Mouse (Mus musculus): ENCODE measurements at regions not wholly inside any gene's neighbourhood (a gene's known extent, or its start where the extent isn't known, plus 50 kb on each side); places are given as distances from the start of the nearest gene placed in this dataset.

DNA sequence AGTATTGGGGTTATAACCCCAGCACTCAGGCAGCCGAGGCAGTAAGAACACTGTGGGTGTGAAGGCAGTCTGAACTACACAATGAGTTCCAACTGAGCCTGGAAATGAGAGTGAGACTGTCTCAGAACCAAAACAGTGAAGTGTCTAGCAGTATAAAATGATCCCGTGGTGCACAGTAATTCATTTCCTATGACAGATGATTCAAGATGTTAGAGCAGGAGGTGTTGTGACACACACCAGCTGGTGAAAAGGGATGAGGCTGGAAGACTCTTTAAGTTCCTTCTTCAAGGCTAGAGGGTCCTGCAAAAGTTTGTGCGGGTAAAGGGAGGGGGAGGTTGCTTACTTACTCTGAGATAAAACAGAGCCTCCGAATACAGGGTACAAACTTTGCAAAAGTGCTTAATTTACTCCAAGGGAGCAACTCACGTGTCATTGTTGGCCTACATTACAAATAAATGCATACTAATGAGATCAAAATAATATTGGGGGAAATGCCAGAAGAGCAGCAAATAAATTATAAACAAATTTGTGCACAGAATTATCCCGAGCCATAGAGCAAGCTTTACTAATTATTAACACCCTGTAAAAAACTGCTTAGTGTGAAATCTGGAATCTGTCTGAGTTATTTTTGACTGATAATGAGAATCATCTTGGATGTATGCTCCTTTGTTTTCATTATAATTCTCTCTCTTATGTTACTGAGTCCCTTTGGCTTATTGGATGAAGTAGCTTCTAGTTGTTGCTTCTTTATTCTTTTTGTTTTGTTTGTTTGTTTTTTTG is 382.0 kb upstream of the Zic4 start:
- no peak for ATAC-seq (replicated peaks; ENCODE audit: insufficient number of reproducible peaks, low FRiP score, low TSS enrichment, poor library complexity, severe bottlenecking)

DNA sequence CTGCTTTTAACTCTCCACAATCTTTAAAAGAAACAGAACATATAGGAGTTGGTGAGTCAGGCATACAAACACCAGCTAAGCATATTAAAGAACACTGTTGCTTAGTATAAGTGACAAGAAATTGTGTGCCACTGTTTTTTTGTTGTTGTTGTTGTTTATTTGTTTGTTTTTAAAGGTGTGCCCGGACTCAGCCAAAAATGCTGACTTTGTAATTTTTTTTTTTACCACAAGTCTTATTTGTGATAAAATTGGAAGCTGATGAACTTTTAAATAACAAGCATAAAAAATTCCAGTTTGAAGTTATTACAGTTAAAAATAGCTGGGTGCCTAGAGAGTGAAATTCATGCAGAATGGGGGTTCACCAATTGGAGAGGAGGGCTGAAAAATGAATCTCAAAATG is 363.0 kb upstream of the Zic4 start:
- no peak for ATAC-seq (replicated peaks; ENCODE audit: insufficient number of reproducible peaks, low FRiP score, low TSS enrichment, poor library complexity, severe bottlenecking)

DNA sequence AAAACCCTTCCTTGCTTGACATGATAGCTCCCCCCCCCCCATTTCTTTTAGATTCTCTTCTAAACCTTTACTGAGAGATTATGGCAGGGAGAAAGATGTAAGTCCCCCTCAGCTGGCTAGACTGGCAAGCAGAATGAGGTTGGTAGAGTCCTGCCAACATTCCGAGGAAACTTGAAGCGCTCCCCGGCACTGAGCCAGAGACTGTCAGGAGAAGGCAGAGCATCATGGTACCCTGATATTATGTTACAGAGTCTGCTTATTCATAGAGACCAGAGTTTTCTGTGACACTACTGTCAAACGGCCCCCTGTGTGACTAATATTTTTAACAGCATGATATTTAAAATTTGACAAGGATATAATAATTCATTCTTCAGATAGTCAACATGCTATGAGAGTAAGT is 358.0 kb upstream of the Zic4 start:
- no peak for ATAC-seq (replicated peaks; ENCODE audit: insufficient number of reproducible peaks, low FRiP score, low TSS enrichment, poor library complexity, severe bottlenecking)

DNA sequence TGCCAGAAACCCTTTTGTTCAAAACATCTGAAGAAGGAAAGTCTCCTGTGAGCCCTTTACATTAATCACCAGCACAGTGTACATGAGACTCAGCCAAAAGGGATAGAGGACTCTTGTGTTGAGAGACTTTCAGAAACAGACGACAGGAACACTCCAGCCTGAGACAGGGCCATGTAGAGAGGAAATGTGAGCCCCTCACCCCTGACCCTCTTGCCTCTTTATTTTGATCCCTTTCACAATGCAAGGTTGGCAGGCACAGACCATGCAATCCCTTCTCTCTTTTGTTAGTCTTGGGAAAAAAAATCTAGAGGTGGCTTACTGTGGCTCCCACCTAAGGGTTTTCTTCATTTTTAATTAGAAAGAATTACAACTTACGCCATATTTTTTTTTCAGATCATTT is 321.7 kb upstream of the Zic4 start:
- ATAC-seq (replicated peaks; ENCODE audit: insufficient number of reproducible peaks, low FRiP score, low TSS enrichment, poor library complexity, severe bottlenecking) = no peak

DNA sequence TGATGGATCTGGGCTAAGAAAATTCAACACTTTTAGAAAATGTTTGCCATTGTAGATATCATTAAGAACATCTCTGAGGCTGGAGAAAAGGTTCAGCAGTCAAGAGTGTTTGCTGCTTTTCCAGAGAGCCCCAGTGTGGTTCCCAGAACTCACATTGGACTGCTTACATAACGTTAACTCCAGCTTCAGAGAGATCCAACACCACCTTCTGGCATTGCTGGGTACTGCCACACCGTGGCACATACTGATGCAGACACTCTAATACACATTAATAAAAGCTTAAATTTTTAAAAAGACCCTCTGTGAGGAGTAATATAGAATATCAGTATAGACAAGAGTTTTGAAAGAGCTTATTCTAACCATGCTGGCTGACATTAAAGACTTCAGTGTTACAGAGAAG is 313.6 kb upstream of the Zic4 start:
- ATAC-seq (replicated peaks; ENCODE audit: insufficient number of reproducible peaks, low FRiP score, low TSS enrichment, poor library complexity, severe bottlenecking) = no peak

DNA sequence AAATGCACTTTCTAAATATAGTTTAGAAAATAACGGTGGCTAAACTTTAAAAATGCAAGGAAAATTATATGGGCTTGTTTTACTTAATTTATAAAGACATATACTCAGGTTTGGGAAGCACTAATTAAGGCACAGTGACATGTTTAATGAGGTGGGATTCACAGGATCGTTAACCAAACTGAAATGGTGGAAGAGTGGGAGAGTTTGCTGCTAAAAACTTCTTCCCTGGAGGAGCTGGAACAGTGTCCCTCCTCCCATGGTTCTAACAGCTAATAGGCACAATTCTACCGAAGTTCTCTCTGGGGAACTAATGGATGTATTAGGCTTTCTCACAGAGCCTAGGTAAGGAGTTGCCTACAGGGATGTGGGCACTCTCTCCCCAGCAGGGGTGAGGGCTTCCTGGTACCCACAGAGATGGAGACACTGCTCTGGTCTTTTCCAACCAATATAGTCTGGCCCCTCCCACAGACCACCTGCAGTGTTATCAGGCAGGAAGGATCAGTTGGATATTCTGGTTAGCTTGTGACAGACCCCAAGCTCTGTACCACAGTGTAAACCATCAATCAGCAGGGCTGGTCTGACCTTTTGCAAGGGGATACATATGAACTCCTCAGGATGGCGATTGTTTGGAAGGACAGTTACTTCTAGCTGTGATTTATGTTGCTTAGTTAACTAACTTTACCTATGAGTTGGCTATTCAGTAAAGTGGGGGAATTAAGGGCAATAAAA is 309.0 kb upstream of the Zic4 start:
- ATAC-seq (replicated peaks; ENCODE audit: insufficient number of reproducible peaks, low FRiP score, low TSS enrichment, poor library complexity, severe bottlenecking) = no peak

DNA sequence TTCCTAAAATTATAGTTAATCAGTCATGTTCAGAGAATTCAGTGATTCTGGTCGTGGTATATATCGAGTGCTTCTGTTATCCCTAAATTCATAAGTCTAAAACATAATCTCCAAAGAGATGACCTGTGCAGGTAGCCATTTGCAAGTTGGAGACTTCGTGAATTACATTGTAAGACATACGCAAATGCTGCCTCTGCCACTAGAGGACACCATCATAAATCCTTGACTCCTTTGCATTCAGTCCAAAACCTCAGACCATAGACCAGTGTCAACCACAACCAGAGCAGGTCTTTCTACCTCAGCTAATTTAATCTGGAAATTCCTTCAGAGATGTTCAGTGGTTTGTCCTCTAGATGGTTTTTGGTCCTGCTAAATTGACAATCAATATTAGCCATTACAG is 302.8 kb upstream of the Zic4 start:
- no peak for ATAC-seq (replicated peaks; ENCODE audit: insufficient number of reproducible peaks, low FRiP score, low TSS enrichment, poor library complexity, severe bottlenecking)

DNA sequence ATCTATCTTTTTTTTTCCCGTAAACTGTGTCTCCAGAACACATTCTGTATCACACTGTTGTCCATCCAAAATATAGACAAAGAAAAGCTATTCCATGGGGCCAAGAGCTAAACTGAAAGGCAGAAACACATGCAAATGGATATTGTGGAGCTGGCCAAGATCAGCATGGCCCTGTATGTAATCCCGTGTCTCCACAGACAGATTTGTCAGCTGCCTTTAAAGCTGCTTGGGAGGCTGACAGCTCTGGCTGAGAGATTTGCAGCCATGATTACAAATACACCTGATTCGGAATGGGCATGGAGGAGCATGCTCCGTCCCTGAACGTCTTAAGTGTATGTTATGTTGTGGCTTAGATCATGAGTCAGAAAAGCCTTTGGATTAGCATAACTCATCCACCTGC is 292.7 kb upstream of the Zic4 start:
- no peak for ATAC-seq (replicated peaks; ENCODE audit: insufficient number of reproducible peaks, low FRiP score, low TSS enrichment, poor library complexity, severe bottlenecking)

DNA sequence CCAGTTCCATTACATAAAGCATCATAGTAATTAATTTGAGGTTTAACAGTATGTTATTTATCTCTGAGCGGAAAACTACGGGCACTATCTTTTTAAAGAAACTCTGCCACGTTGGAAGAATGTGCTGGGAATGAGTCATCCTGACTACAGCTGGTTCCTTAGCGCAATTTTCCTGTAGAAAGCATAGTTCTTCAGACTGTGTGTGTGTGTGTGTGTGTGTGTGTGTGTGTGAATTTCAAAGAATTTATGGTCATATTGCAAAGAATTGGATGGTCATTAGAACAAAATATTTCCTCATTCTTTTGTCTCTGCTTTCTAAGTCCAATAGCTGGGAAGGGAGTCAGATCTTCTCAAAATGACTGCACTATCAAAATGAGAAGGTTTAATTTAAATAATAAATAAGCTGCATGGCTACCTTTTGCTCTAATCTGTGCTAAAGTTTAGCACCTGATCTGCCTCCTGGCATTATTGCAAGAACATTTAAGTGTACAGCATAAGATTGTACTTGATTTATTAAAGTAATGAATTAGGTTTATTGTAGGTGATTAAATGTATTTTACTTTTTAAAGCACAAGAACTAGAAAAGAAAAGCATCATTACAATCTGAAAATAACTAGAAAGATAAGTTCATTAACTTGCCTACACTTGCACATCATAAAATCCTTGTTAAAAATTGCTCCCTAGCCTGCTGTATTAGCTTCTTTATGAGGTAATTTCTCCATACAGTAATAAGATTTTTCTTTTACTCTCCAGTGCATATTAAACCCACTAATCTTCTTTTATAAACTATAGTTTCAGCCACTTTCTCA is 288.6 kb upstream of the Zic4 start:
- no peak for ATAC-seq (replicated peaks; ENCODE audit: insufficient number of reproducible peaks, low FRiP score, low TSS enrichment, poor library complexity, severe bottlenecking)

DNA sequence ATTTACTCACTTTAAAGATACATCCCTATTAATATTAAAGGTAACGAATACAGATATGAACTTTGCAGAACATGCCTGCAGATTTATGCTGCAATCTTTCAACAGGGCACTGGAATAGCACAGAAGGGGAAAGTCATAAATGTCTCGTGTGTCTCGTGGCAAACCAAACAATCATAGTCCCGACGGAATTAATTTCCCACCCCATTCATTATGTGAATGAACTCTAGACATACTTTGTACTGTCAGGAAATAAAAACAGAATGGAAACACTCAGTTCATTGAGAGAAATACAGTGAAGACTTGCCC is 288.1 kb upstream of the Zic4 start:
- no peak for ATAC-seq (replicated peaks; ENCODE audit: insufficient number of reproducible peaks, low FRiP score, low TSS enrichment, poor library complexity, severe bottlenecking)

DNA sequence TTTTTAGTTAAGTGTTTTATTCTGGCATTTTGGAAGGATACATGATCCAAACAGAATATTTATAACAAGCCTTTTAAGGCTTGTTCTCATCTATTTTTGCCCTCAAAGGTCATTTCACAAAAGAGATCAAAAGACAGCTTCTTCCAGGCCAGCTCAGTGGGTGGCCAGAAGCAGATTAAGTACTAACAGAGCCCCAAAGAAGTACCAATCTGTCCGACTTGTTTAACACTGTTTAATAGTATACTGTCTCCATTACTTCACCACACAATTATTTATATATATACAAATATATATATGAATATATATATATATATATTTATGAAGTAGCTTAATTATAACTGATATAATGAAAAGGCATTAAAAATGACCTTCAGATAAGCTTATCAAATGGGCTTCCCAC is 284.7 kb upstream of the Zic4 start:
- no peak for ATAC-seq (replicated peaks; ENCODE audit: insufficient number of reproducible peaks, low FRiP score, low TSS enrichment, poor library complexity, severe bottlenecking)

DNA sequence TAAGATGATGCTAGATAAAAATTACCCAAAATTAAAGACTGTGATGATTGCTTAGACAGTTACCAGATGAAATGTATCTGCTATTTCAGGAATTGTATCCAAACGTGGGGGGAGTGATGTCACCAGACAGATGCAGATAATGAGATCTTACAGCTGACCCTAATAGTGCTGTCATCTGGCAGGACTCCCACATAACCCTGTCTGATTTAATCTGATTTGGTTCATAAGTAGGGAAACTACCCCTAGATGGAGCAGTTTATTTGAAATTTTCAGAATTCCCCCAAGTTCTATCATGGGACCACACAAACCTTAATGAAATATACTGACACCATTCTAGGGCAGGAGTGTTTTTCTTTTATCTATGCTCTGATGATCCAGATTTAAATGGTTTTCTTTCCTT is 278.4 kb upstream of the Zic4 start:
- ATAC-seq (replicated peaks; ENCODE audit: insufficient number of reproducible peaks, low FRiP score, low TSS enrichment, poor library complexity, severe bottlenecking) = no peak

DNA sequence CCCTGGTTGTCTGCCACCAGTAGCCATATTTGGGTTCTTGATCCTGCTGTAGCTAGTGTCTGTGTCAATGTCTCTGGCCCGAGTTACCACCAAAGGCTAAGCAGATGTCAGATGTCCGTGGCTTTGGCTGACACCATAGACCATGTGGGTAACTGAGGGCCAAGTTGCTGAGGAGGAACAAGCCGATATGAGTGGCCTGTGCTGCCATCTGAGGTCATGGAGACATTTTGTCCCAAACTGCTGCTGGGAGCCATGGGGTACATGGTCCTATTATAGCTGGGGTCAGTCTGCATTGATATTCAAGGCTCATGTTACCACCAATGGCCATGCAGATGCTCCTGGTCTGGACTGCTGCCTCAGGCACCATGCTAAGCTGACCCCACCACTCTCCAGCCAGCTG is 276.3 kb upstream of the Zic4 start:
- ATAC-seq (replicated peaks; ENCODE audit: insufficient number of reproducible peaks, low FRiP score, low TSS enrichment, poor library complexity, severe bottlenecking) = no peak

DNA sequence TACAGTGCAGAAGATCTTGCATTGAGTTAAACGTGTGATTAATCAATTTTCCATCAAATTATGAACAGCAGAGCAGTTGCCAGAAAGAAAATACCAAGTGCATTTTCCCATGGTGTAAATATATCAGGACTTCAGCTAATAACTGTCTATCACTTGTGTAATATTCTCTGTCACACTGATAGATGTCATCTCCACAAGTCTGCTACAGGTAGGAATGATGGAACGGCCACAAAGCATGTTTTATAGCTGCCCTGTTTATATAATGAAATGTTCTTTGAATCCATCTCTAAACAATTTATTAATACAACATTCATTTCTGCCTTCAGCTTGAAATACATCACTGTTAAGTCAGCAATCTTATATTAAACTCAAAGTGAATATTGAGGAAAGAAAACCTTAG is 272.9 kb upstream of the Zic4 start:
- ATAC-seq (replicated peaks; ENCODE audit: insufficient number of reproducible peaks, low FRiP score, low TSS enrichment, poor library complexity, severe bottlenecking) = no peak

DNA sequence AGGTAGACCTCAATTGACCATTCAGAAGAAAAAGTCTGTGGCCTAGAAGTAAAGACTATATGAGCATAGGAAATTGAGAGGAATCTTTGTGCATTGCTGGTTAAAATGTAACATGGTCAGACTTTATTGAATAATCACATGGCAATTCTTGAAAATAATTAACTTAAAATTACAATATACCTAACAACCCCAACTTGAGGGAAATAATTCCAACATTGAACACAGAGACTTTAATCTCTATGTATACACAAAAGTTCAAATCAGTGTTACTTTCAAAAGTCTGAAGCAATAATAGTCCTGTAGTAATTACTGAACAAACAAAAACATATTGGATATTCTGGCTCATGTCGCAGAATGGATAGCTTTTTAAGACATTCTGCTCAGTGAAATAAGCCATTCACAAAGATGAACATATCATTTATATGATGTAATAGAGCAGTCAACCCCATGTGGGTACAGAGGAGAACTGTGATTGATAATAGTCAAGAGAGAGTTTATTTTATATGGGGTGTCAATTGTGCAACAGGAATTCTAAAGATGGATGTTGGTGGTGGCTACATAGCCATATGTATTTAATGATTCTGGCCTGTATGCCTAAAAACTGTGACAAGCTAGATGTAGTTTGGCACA is 270.7 kb upstream of the Zic4 start:
- ATAC-seq (replicated peaks; ENCODE audit: insufficient number of reproducible peaks, low FRiP score, low TSS enrichment, poor library complexity, severe bottlenecking) = no peak

DNA sequence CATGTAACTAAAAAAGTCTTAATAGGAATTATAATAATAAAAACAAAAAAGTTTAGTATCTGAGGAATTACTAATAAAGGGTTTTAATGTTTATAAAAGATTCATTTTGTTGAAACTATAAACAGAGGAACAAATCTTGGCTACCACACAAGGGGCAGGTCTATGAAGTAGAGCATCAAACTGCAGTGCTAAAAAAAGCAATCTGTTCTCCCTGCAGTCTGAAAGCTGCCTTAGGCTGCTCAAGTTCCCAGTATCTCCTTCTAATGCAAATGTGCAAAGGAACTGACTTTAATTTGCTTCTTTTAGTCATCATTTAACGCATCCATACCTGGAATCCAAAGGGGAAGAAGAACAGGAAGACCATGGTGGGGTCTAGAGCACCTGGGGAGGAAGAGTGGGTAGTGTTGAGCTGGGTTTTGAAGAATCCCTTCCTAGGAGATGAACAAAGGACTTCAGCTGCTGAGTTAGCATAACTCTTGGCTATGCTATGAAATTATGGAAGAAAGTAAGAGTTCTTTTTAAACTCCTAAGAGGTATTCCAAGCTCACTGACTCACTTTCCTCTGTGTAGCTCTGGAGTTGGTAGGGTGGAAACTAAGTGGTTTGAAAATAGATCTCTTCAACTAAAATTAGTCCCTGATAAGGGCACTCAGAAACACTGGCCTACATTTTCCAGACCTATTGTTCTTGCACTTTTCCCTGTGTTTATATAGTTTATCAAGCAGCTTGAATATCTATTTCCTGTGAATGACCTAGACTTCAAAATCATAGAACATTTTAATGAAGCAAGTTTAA is 260.4 kb upstream of the Zic4 start:
- no peak for ATAC-seq (replicated peaks; ENCODE audit: insufficient number of reproducible peaks, low FRiP score, low TSS enrichment, poor library complexity, severe bottlenecking)

DNA sequence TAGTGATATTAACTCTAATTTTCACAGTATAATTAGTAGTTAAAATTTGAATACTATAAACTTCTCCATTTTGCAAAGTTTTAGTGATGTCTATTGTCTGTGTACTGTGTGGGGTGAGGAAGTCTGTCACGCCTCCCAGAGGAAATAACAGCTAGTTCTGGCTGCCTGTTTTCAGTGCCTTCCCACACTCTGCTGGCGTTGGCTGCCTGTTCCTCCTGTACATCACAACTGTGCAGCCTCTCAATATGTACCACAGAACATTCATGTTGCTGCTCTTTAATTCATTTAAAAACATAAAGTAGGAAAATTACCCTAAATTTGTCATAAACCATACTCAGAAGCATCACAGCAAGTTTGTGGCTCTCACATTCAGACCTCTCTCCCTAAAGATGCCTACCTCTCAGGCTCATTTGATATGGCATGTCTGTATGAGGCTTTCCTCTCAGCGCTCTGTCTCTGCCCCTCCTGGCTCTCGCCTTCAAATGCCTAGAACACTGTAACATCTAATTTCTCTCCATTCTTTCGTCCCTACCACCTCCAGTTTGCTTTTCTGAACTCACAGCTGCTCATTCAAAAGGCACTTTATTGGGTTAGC is 239.7 kb upstream of the Zic4 start:
- no peak for ATAC-seq (replicated peaks; ENCODE audit: insufficient number of reproducible peaks, low FRiP score, low TSS enrichment, poor library complexity, severe bottlenecking)

DNA sequence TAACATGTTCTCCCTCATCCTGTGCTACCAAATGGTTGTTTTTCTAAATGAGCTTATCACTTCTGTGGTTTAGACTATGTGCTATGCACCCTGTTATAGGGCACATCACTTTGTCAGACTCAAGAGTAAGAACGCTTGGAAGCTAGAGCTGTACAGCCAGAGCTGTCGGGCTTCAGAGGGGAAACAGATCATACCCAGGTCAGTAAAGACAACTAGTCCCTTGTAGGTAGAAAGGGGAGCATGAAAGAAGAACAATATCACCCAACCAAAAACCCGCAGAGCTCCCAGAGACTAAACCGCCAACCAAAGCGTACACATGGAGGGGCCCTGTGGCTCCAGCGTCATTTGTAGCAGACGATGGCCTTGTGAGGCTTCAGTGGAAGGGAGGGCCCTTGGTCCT is 239.0 kb upstream of the Zic4 start:
- no peak for ATAC-seq (replicated peaks; ENCODE audit: insufficient number of reproducible peaks, low FRiP score, low TSS enrichment, poor library complexity, severe bottlenecking)
